Mouse (Mus musculus): ENCODE data around the gene Poglut1. TPM values are rescaled to one million over a fixed set of nuclear protein-coding genes. Genes with fewer than 3 reads are reported as not detected.

Gene Poglut1
- polyA plus RNA-seq, 1 experiment, result 6.5 TPM

GRCm38 (mm10) chr16:38538716-38539380 is 11.2 kb downstream of the Poglut1 start:
- H3K4me3 ChIP-seq (ENCODE audit: low read depth, low read length), result no peak overlapping the region
- 78% methylated on average over 13 of the region's 13 CpGs for WGBS
- no peaks in the 10 kb centered on the region for H3K27me3 ChIP-seq (ENCODE audit: control insufficient read depth, insufficient read depth, low read length)
- H3K4me1 ChIP-seq (ENCODE audit: control insufficient read depth, insufficient read depth, insufficient read length, low read length), result no peaks in the 10 kb centered on the region
- TF ChIP-seq POLR2A (IDR thresholded peaks at IDR 0.05; ENCODE audit: low read depth, low read length) (no peak), CTCF (IDR thresholded peaks at IDR 0.05; ENCODE audit: extremely low read depth, insufficient read length, insufficient replicate concordance, low read depth, low read length) (no peak)
- H3K36me3 ChIP-seq (ENCODE audit: control insufficient read depth, insufficient read depth, low read length), result peaks cover 15% of the 10 kb centered on the region
- H3K27ac ChIP-seq (ENCODE audit: insufficient read depth, low read depth, low read length), result no peak overlapping the region

GRCm38 (mm10) chr16:38536544-38537146 is 13.4 kb downstream of the Poglut1 start:
- WGBS, result 20% methylated on average over 8 of the region's 8 CpGs
- peaks cover 11% of the 10 kb centered on the region for H3K36me3 ChIP-seq (ENCODE audit: control insufficient read depth, insufficient read depth, low read length)
- H3K4me3 ChIP-seq (ENCODE audit: low read depth, low read length), result no peak overlapping the region
- H3K27me3 ChIP-seq (ENCODE audit: control insufficient read depth, insufficient read depth, low read length), result no peaks in the 10 kb centered on the region
- H3K4me1 ChIP-seq (ENCODE audit: control insufficient read depth, insufficient read depth, insufficient read length, low read length), result no peaks in the 10 kb centered on the region
- 0 out of 2 replicates have a peak overlapping the region, but pooled peaks have one; percentile 19 for H3K27ac ChIP-seq (ENCODE audit: insufficient read depth, low read depth, low read length)
- TF ChIP-seq CTCF (IDR thresholded peaks at IDR 0.05; ENCODE audit: extremely low read depth, insufficient read length, insufficient replicate concordance, low read depth, low read length) (peak; percentile 97), POLR2A (IDR thresholded peaks at IDR 0.05; ENCODE audit: low read depth, low read length) (no peak)

GRCm38 (mm10) chr16:38526264-38526663 is 23.8 kb downstream of the Poglut1 start:
- no peaks in the 10 kb centered on the region for H3K4me1 ChIP-seq (ENCODE audit: control insufficient read depth, insufficient read depth, insufficient read length, low read length)
- 77% methylated on average over 6 of the region's 6 CpGs for WGBS

GRCm38 (mm10) chr16:38522129-38523084 is 27.7 kb downstream of the Poglut1 start, which contains the start of gene Timmdc1:
Timmdc1 (minus strand) TSS chr16:38522663.
- H3K27me3 ChIP-seq (ENCODE audit: control insufficient read depth, insufficient read depth, low read length), result no peaks in the 10 kb centered on the region
- H3K36me3 ChIP-seq (ENCODE audit: control insufficient read depth, insufficient read depth, low read length), result peaks cover 15% of the 10 kb centered on the region
- no peaks in the 10 kb centered on the region for H3K4me1 ChIP-seq (ENCODE audit: control insufficient read depth, insufficient read depth, insufficient read length, low read length)
- under 1% methylated on average over 73 of the region's 73 CpGs for WGBS
- peak within 1 kb of the TSS; percentile 90 for H3K4me3 ChIP-seq (ENCODE audit: low read depth, low read length)
- peak within 1 kb of the TSS; percentile 93 for H3K27ac ChIP-seq (ENCODE audit: insufficient read depth, low read depth, low read length)
- TF ChIP-seq CTCF (IDR thresholded peaks at IDR 0.05; ENCODE audit: extremely low read depth, insufficient read length, insufficient replicate concordance, low read depth, low read length) (no peak), POLR2A (IDR thresholded peaks at IDR 0.05; ENCODE audit: low read depth, low read length) (peak; percentile 78)

More at GRCm38 (mm10) chr16:38526264-38526663, 23.8 kb downstream of the Poglut1 start:
- Histone ChIP-seq H3K36me3 (ENCODE audit: control insufficient read depth, insufficient read depth, low read length) (peaks cover 26% of the 10 kb centered on the region), H3K27ac (ENCODE audit: insufficient read depth, low read depth, low read length) (no peak overlapping the region), H3K4me3 (ENCODE audit: low read depth, low read length) (no peak overlapping the region), H3K27me3 (ENCODE audit: control insufficient read depth, insufficient read depth, low read length) (no peaks in the 10 kb centered on the region)
- TF ChIP-seq POLR2A (IDR thresholded peaks at IDR 0.05; ENCODE audit: low read depth, low read length) (no peak), CTCF (IDR thresholded peaks at IDR 0.05; ENCODE audit: extremely low read depth, insufficient read length, insufficient replicate concordance, low read depth, low read length) (no peak)

GRCm38 (mm10) chr16:38521211-38521987 is 28.7 kb downstream of the Poglut1 start:
- Histone ChIP-seq H3K4me1 (ENCODE audit: control insufficient read depth, insufficient read depth, insufficient read length, low read length) (no peaks in the 10 kb centered on the region), H3K4me3 (ENCODE audit: low read depth, low read length) (peak overlapping the region; percentile 41; the same call in 1 of the 2 replicates), H3K36me3 (ENCODE audit: control insufficient read depth, insufficient read depth, low read length) (peaks cover 18% of the 10 kb centered on the region), H3K27me3 (ENCODE audit: control insufficient read depth, insufficient read depth, low read length) (no peaks in the 10 kb centered on the region), H3K27ac (ENCODE audit: insufficient read depth, low read depth, low read length) (peak overlapping the region; percentile 59; the same call in 1 of the 2 replicates)
- TF ChIP-seq CTCF (IDR thresholded peaks at IDR 0.05; ENCODE audit: extremely low read depth, insufficient read length, insufficient replicate concordance, low read depth, low read length), result no peak
- TF ChIP-seq POLR2A (IDR thresholded peaks at IDR 0.05; ENCODE audit: low read depth, low read length), result no peak
- 12% methylated on average over 8 of the region's 8 CpGs for WGBS

GRCm38 (mm10) chr16:38519140-38519539 is 30.9 kb downstream of the Poglut1 start:
- Histone ChIP-seq H3K27me3 (ENCODE audit: control insufficient read depth, insufficient read depth, low read length) (no peaks in the 10 kb centered on the region), H3K4me3 (ENCODE audit: low read depth, low read length) (no peak overlapping the region), H3K4me1 (ENCODE audit: control insufficient read depth, insufficient read depth, insufficient read length, low read length) (no peaks in the 10 kb centered on the region), H3K36me3 (ENCODE audit: control insufficient read depth, insufficient read depth, low read length) (peaks cover 20% of the 10 kb centered on the region), H3K27ac (ENCODE audit: insufficient read depth, low read depth, low read length) (no peak overlapping the region)
- 93% methylated on average over 2 of the region's 2 CpGs for WGBS
- TF ChIP-seq POLR2A (IDR thresholded peaks at IDR 0.05; ENCODE audit: low read depth, low read length) (no peak), CTCF (IDR thresholded peaks at IDR 0.05; ENCODE audit: extremely low read depth, insufficient read length, insufficient replicate concordance, low read depth, low read length) (no peak)
